Mouse (Mus musculus): ENCODE data around the gene 2510039O18Rik. TPM values are rescaled to one million over a fixed set of nuclear protein-coding genes. Genes with fewer than 3 reads are reported as not detected.
A peak's percentile ranks its signal among the peaks of the same experiment; 100 is the strongest.

2510039O18Rik gene
- polyA plus RNA-seq, 1 experiment: 18.7 TPM

DNA sequence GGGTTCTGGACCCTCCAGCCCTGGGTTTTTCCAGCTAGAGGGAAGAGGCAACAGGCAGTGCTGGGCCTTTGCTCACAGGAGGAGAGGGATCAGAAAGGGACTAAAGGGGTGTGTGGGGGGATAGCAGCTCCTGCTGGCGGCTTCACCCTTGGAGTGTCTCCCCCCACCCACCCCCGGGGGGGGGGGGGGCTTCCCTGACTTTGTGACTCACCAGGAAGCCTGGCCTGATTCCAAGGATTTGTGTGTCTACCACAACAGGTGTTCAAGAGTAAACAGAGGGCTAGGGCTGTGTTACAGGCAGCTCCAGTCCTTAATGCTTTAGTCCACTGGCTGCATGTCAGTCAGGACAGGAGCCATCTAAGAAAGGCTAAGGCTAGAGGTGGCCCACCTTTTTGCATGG, 6.8 kb downstream of the 2510039O18Rik start:
- no peak overlapping the region for H3K4me3 ChIP-seq (ENCODE audit: insufficient read depth, low read depth, low read length)
- peaks cover 3% of the 10 kb centered on the region; the same call in 1 of the 2 replicates for H3K4me1 ChIP-seq (ENCODE audit: control insufficient read depth, insufficient read depth, insufficient read length, low read length)
- H3K27ac ChIP-seq (replicated peaks; ENCODE audit: low read depth, low read length): no peak overlapping the region

DNA sequence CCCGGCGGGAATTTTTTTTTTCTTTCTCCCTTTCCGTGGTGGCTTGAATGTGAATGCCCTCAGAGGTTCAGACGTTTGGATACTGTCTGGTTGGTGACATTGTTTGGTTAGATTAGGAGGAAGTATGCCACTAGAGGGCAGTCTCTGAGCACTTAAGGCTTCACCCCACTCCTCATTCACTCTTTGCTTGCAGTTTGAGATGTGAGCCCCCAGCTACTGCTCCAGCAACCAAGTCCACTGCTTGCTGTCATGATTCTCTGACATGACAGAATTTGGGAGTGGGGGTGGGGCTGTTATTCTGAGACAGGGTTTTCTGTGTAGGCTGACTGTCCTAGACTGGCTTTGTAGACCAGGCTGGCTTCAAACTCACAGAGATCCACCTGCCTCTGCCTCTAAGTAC, 12.9 kb downstream of the 2510039O18Rik start:
- H3K4me1 ChIP-seq (ENCODE audit: control insufficient read depth, insufficient read depth, insufficient read length, low read length): no peaks in the 10 kb centered on the region

DNA sequence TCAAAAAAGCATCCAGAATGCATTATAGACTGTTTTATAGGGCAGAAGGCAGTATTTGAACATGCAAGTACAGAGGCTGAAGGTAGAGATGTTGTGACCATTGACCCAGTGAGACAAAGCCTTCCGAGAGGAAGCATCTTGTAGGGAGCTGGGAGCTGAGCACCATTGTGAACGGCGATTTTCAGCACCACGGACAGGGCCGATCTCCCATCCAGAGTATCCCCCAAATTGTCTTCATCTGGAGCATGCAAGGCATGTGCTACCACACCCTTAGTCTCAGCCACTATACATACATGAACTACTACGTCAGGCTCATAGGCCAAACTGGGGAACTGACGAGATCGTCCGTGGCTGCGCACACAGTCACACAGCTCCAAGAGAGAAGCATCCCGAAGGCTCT, 16.4 kb downstream of the 2510039O18Rik start:
- H3K4me3 ChIP-seq (ENCODE audit: insufficient read depth, low read depth, low read length): no peak overlapping the region
- no peak overlapping the region for H3K27ac ChIP-seq (replicated peaks; ENCODE audit: low read depth, low read length)
- H3K4me1 ChIP-seq (ENCODE audit: control insufficient read depth, insufficient read depth, insufficient read length, low read length): no peaks in the 10 kb centered on the region

More for the DNA sequence above, 12.9 kb downstream of the 2510039O18Rik start:
- Histone ChIP-seq H3K27ac (replicated peaks; ENCODE audit: low read depth, low read length) (no peak overlapping the region), H3K4me3 (ENCODE audit: insufficient read depth, low read depth, low read length) (no peak overlapping the region)

DNA sequence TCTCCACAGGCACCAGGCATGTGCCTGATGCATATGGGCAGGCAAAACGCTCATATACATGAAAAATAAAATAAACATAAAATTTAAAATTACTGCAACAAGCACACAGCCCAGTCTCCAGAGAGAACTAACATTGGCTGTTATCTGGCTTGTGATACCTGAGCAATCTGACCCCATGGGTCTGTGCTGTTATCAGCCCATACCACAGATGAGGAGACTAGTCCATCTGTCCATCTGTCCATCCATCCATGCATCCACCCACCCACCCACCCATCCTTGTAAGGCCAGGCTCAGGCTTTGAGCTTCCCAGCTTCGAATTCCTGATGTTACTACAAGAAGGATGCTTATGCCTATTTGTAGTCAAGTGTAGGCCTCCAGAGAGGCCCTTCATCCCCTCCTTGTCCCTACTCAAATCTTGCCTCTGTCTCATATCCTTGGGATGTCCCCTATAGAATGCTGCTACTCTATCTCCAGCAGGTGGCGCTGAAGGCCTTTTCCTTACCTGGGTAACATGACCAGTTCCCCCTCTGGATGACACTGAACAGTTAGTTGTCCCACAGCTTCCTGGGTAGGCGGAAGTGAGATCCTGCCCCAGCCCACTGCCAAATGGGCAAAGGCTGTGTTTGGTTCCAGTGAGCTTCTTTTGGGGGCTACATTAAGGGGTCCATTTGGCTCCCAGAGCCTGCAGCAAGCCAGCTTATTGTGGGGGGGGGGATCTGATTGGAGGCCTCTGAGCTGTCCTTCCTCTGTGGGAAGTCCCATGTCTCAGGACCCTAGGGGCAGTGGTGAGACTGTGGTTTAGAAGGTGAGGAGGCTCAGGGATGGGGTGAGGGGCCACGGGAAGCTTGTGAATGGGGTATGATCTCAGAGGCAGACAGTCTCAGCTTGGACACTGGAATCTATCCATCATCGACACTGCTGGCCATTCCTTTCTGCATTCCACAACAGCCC, 19.5 kb downstream of the 2510039O18Rik start:
- Histone ChIP-seq H3K4me3 (ENCODE audit: insufficient read depth, low read depth, low read length) (no peak overlapping the region), H3K27ac (replicated peaks; ENCODE audit: low read depth, low read length) (no peak overlapping the region), H3K4me1 (ENCODE audit: control insufficient read depth, insufficient read depth, insufficient read length, low read length) (peaks cover 6% of the 10 kb centered on the region; the same call in 1 of the 2 replicates)

DNA sequence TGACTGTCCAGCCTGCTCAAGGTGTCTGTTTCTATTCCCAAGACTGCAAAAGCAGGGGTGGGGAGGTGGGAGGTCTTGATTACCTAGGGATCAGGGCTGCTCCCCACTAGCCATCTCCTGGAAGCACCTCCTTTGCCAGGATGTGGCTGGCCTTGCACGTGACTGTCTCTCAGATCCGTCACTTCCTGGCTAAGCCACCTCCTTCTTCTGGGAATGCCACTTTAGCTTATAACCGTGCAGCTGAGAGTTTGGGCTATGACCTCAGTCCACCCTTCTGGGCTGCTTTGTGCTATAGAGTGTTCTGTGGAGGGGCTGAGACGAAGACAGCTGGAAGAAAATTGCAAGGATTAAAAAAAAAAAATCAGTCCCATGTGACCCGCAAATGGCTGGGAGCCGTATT, 22.1 kb downstream of the 2510039O18Rik start:
- 0 out of 2 replicates have a peak overlapping the region, but pooled peaks have one; percentile 7 for H3K4me3 ChIP-seq (ENCODE audit: insufficient read depth, low read depth, low read length)
- peaks cover 6% of the 10 kb centered on the region; the same call in 1 of the 2 replicates for H3K4me1 ChIP-seq (ENCODE audit: control insufficient read depth, insufficient read depth, insufficient read length, low read length)
- no peak overlapping the region for H3K27ac ChIP-seq (replicated peaks; ENCODE audit: low read depth, low read length)

DNA sequence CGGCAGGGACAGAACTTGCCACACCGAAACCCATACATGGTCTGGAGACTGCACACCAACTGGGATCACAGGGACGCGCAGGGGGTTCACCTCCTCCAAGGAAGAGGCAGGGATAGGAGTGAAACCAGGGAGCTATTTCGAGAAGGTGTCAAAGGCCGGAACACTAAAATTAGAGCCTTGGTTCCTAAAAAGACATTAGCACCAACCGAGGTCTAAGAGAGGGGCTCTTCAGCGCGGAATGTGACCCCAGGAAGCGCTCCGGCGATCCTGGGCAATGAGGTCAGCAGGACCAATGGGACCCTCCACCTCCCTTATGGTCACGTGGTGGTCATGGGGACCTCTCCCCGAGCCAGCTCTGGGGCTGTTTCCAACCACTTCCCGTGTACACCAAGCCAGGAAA, 22.9 kb downstream of the 2510039O18Rik start:
- H3K27ac ChIP-seq (replicated peaks; ENCODE audit: low read depth, low read length): no peak overlapping the region
- H3K4me3 ChIP-seq (ENCODE audit: insufficient read depth, low read depth, low read length): no peak overlapping the region
- H3K4me1 ChIP-seq (ENCODE audit: control insufficient read depth, insufficient read depth, insufficient read length, low read length): peaks cover 6% of the 10 kb centered on the region; the same call in 1 of the 2 replicates

DNA sequence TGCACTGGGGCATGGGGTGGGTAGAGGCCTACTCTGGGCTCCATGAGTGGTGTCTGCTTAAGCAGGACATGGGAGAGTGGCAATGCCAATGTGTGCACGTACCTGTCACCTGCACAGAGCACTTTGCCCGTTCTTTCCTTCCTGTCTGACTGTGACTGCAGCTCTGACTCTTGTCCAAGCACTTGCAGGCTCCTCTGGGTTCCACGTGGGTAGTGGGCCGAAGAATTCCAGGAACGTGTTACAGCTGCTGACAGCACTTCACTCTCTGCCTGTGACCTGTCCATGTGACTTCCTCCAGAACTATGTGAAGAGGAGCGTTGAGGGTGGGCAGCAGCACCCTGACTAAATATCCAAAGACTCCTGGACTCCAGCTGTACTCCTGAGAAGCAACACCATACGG, 25.0 kb downstream of the 2510039O18Rik start:
- no peak overlapping the region for H3K27ac ChIP-seq (replicated peaks; ENCODE audit: low read depth, low read length)
- H3K4me3 ChIP-seq (ENCODE audit: insufficient read depth, low read depth, low read length): no peak overlapping the region
- peaks cover 6% of the 10 kb centered on the region; the same call in 1 of the 2 replicates for H3K4me1 ChIP-seq (ENCODE audit: control insufficient read depth, insufficient read depth, insufficient read length, low read length)

DNA sequence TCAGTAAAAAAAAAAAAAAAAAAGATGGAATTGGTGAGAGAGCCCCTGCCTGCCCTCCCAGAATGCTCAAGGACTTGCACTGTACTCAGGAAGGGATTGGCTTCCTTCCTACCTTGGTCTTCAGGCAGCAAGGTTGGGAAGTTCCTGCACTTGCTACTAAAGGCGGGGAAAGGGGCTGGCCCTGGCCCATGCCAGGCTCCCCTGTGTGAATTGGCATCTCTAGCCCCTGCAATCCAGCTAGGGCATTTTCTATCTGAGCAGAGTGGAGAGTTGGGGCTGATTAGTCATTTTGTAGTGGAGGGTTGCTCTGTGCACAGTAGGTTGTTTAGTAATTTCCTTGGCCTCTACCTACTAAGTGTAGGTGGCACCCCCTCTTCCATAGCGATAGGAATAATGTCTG, 28.1 kb downstream of the 2510039O18Rik start:
- Histone ChIP-seq H3K4me1 (ENCODE audit: control insufficient read depth, insufficient read depth, insufficient read length, low read length) (no peaks in the 10 kb centered on the region), H3K27ac (replicated peaks; ENCODE audit: low read depth, low read length) (no peak overlapping the region), H3K4me3 (ENCODE audit: insufficient read depth, low read depth, low read length) (no peak overlapping the region)

DNA sequence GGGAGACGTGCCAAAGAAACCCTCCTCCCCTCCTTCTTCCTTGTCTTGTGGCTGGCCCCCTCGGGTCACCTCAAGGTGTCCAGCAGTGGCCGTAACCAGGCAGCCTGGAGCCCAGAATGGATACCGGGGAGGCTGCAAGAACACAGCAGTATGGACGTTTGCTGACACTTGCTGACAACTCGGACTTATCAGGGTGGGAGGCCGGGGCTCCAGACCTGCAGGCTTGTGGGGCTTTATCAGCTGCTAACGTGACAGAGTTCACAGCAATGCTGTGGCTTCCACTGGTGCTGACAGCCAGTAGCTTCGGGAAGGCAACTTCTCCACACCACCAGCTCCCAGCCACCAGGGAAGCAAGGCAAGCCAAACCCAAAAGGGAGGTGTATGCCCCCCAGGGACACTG, 28.6 kb downstream of the 2510039O18Rik start:
- no peaks in the 10 kb centered on the region for H3K4me1 ChIP-seq (ENCODE audit: control insufficient read depth, insufficient read depth, insufficient read length, low read length)
- no peak overlapping the region for H3K27ac ChIP-seq (replicated peaks; ENCODE audit: low read depth, low read length)
- no peak overlapping the region for H3K4me3 ChIP-seq (ENCODE audit: insufficient read depth, low read depth, low read length)

DNA sequence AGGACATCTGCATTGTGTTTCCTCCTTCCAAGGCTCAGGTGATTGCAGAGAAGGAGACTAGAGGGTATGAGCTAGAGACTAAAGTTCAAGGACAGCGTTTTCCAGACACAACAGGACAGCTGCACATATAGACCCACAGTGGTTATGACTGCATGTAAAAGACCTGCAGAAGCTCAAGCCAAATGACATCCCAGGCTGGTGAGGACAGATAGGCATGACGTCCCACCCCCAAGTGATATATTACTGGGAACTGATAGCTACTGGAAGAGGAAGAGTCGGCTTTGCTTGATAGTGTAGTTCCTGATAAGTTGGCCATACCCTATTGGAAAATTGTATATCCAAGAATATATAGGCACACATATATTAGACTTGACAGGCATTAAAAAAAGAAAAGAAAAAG, 35.5 kb downstream of the 2510039O18Rik start:
- Histone ChIP-seq H3K4me1 (ENCODE audit: control insufficient read depth, insufficient read depth, insufficient read length, low read length) (no peaks in the 10 kb centered on the region), H3K4me3 (ENCODE audit: insufficient read depth, low read depth, low read length) (no peak overlapping the region), H3K27ac (replicated peaks; ENCODE audit: low read depth, low read length) (no peak overlapping the region)

DNA sequence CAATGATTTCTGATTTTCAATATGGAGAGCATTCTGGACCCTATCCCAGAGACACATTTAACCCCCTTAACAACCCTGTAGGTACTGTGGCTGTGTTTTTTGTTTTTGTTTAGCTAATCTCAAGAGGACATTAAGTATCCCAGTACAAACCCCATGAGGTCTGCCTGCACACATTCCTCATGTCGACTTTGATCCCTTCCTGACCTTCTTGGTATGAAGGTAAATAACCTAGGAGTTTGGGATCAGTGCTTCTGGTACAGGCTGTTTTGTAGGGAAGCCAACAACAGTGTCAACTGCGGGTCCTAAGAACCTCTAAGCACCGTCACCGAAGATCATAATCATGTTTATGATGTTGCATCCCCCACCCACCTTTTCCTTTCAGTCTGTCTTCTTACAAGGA, 37.0 kb downstream of the 2510039O18Rik start:
- Histone ChIP-seq H3K4me3 (ENCODE audit: insufficient read depth, low read depth, low read length) (no peak overlapping the region), H3K4me1 (ENCODE audit: control insufficient read depth, insufficient read depth, insufficient read length, low read length) (no peaks in the 10 kb centered on the region), H3K27ac (replicated peaks; ENCODE audit: low read depth, low read length) (no peak overlapping the region)

DNA sequence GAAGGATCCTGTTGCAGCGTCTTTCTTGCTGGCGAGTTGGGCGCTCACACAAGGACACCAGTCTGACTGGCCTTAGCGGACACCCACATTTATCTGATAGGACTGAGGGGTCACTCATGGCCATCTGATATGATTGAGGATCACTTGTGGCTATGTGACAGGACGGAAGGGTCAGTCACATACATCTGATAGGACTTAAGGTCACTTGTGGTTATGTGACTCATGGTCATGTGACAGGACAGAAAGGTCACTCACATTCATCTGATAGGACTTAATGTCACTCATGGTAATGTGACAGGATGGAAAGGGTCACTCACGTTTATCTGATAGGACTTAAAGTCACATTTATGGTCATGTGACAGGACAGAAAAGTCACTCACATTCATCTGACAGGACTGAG, 37.7 kb downstream of the 2510039O18Rik start:
- H3K27ac ChIP-seq (replicated peaks; ENCODE audit: low read depth, low read length): no peak overlapping the region
- H3K4me1 ChIP-seq (ENCODE audit: control insufficient read depth, insufficient read depth, insufficient read length, low read length): no peaks in the 10 kb centered on the region
- no peak overlapping the region for H3K4me3 ChIP-seq (ENCODE audit: insufficient read depth, low read depth, low read length)

DNA sequence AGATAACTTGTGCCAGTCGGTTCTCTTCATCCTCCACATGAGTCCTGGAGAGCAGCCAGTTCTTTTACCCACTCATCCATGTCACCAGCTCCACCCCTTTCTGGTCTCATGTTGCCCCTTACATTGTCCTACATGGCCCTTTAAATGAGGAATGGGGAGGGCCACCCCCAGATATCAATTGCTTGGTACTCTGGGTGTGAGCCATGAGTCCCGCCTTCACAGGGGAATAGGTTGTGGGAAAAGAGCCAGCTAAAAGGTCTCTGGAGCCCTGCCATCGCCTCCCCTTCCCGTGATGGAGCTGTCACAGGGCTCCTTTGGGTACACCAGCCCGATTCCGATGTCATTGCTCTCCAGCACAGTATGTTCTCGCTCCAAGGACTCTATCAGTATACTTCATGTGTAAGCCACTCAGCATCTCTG, 38.8 kb downstream of the 2510039O18Rik start:
- Histone ChIP-seq H3K27ac (replicated peaks; ENCODE audit: low read depth, low read length) (no peak overlapping the region), H3K4me1 (ENCODE audit: control insufficient read depth, insufficient read depth, insufficient read length, low read length) (no peaks in the 10 kb centered on the region), H3K4me3 (ENCODE audit: insufficient read depth, low read depth, low read length) (no peak overlapping the region)

DNA sequence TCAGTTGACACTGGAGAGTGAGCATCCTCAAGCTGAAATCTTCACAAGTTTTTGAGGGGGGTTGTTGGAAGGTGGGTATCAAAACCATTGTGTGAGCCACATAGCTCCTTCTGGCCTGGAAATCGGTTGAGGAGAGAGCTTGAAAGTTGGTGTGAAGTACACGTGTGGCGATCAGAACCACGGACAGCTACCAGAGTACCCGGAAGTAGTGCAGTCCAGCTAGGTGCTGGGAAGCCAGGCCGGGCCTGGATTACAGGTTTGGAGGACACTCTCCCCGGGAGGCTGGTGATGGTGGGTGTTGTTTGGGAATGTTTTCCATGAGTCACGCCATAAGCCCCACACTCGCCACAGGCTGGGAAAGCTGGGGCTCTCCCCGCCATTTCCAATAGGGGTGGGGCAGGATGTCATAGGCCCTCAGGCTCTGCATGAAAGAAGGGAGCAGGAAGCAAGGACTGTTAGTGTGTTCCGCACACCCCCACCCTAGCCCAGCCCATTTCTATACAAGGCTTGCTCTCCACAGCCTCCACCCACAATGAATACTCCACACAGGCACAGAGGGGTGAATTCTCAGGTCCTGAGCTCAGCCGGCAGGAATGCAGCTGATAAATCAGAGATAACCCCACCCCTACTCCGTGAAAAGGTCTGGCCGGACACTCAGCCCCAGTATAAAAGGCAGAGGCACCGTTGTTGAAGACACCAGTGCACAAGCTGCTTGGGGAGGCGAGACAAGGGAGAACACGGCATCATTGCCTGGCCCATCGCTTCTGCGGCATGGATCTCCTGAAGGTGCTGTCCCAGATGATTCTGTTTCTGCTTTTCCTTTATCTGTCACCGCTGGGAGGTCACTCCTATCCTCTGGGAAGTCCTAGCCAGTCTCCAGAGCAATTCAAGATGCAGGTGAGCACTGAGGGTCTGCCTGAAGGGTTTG, 44.8 kb downstream of the 2510039O18Rik start, which contains the start of gene Nppb:
Gene Nppb, plus strand, starts transcription at position 584 of the 928 bp plus-strand sequence.
- Histone ChIP-seq H3K27ac (replicated peaks; ENCODE audit: low read depth, low read length) (no peak within 1 kb of the TSS), H3K4me1 (ENCODE audit: control insufficient read depth, insufficient read depth, insufficient read length, low read length) (no peaks in the 10 kb centered on the region), H3K4me3 (ENCODE audit: insufficient read depth, low read depth, low read length) (no peak within 1 kb of the TSS)

DNA sequence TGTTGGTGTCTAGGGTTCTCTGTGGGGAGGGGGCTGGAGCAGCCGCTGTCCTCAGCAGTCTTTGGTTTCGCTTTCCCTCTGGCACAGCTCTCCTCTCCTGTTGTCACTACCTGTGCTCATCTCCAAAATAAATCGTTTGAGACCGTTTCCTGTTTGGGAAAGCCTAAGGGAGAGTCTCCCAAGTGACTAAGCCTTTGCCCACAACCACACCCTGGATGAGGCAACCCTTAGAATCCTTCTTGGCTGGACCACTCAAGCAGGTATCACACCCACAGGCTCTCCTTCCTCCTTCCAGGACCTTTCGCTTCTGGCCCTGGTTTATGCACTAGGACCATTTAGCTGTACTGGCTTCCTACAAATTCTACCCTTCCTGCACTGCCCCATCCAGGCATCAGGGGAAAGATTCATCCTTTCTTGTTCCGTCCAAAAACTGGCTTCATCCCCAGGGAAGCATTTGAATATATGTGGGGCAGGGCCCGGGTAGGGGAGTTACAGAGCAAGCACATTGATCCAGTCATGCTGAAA, 52.9 kb downstream of the 2510039O18Rik start:
- Histone ChIP-seq H3K4me1 (ENCODE audit: control insufficient read depth, insufficient read depth, insufficient read length, low read length) (no peaks in the 10 kb centered on the region), H3K4me3 (ENCODE audit: insufficient read depth, low read depth, low read length) (no peak overlapping the region), H3K27ac (replicated peaks; ENCODE audit: low read depth, low read length) (no peak overlapping the region)

Measured in brown adipose tissue, adult 24 weeks (tissue).